Mouse (Mus musculus) olfactory bulb, adult 2 months (tissue): ENCODE data around the gene Cma1.

Experiments
- CTCF ChIP-seq: fragments of 200-500 bp; IDR thresholded peaks from 2 replicates; pipeline ENCODE4 v1.5.1; 2012; ENCODE audit warnings: low read depth, mild to moderate bottlenecking, low read length, moderate library complexity; ENCODE audit not compliant: insufficient read depth
- POLR2A ChIP-seq: fragments of 200-500 bp; IDR thresholded peaks from 2 replicates; pipeline ENCODE4 v1.6.1; 2012; ENCODE audit warnings: mild to moderate bottlenecking, low read depth, low read length, moderate library complexity; ENCODE audit not compliant: insufficient read depth

GRCm38 (mm10) chr14:55940070-55940800 is 4.2 kb downstream of the Cma1 start:
- TF ChIP-seq POLR2A, result no peak
- no peak for TF ChIP-seq CTCF
